Mouse (Mus musculus): ENCODE measurements at regions not wholly inside any gene's neighbourhood (a gene's known extent, or its start where the extent isn't known, plus 50 kb on each side); places are given as distances from the start of the nearest gene placed in this dataset.

- no peak for DNase-seq (ENCODE audit: low read depth)
Observed at GRCm38 (mm10) chrX:166725761-166726503, 140.4 kb upstream of the Egfl6 start.

GRCm38 (mm10) chrX:166718075-166718474, 132.6 kb upstream of the Egfl6 start:
- no peak for DNase-seq (ENCODE audit: low read depth)

- DNase-seq (ENCODE audit: low read depth) = no peak
Observed at GRCm38 (mm10) chrX:166709306-166709705, 123.8 kb upstream of the Egfl6 start.

DNA sequence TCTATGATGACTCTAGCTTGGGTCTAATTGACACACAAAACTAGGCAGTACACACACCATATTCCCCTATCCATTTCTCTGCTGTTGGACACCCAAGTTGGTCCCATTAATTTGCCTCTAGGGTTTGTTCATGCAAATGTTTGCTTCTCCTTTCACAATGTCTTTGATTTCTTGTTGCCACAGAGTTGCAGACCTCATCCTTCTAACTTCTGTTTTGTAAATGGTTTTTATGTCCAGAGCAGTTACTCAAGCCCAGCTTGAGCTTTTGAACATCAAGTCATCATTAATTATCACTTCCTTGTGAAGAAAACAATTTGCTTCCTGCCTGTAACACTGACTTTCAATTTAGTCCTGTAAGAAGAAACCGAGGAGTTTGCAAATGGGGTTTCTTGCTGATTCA, 122.6 kb upstream of the Egfl6 start:
- DNase-seq (ENCODE audit: low read depth) = no peak

GRCm38 (mm10) chrX:166707029-166707428, 121.5 kb upstream of the Egfl6 start:
- DNase-seq (ENCODE audit: low read depth) = no peak

GRCm38 (mm10) chrX:166704311-166704710, 118.8 kb upstream of the Egfl6 start:
- DNase-seq (ENCODE audit: low read depth) = no peak

DNA sequence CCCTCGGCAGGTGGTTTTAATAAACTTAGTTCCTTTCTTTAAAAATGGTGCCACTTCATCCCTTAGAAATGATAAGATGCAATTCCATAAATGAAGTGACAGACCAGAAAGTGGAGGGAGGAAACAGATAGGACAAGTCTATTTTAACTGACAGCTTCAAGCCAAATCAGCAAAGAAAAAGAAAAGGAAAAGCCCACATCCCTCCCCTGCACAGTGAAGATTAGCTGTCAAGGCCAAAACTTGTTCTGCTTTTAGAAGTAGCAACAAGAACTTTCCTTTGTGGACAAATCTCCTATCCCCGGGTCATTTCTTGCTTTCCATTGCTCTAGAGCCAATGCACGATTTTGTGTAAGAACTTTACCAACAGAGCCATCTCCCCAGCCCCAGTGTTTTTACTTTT, 108.7 kb upstream of the Egfl6 start:
- no peak for DNase-seq (ENCODE audit: low read depth)

- no peak for DNase-seq (ENCODE audit: low read depth)
Observed at GRCm38 (mm10) chrX:166688779-166689178, 103.3 kb upstream of the Egfl6 start.

DNA sequence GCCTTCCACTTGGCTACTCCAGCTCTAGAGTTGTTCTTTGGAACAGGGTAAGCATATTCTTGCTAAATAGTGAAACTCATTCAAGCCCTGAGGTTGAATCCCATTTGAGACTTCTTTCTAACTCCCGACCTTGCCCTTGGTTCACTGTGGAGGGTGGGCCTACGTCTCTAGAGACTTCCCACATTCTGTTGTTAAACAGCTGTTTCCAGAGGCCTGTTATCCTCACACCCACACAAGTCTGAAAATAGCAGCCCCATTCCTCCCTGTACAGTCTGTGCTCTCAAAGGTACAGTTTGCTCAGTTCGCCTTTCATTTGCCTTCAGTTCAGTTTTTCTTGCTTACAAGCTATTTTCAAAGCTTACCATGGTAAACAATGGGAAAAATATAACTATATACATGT, 87.9 kb upstream of the Egfl6 start:
- no peak for DNase-seq (ENCODE audit: low read depth)

GRCm38 (mm10) chrX:166672617-166673016, 87.1 kb upstream of the Egfl6 start:
- no peak for DNase-seq (ENCODE audit: low read depth)

DNA sequence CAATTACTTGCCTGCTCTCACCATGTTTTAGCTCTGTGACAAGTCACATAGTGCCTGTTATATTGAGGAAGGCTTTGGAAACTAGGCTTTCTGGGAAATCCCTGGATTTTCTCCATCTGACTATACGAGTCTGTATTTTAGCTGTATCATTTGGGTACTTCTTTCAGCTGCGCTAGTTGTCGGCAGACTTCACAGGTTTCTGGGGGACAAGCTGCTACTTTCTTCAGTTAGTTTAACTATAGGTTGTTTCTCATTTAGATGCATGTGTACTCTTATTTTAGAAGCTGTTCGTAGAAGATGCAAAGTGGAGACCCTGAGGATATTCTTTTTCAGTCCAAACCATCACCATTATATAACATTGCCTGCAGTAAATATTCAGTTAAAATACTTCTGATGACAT, 86.3 kb upstream of the Egfl6 start:
- DNase-seq (ENCODE audit: low read depth) = no peak

GRCm38 (mm10) chrX:166666304-166666703, 80.8 kb upstream of the Egfl6 start:
- no peak for DNase-seq (ENCODE audit: low read depth)

DNA sequence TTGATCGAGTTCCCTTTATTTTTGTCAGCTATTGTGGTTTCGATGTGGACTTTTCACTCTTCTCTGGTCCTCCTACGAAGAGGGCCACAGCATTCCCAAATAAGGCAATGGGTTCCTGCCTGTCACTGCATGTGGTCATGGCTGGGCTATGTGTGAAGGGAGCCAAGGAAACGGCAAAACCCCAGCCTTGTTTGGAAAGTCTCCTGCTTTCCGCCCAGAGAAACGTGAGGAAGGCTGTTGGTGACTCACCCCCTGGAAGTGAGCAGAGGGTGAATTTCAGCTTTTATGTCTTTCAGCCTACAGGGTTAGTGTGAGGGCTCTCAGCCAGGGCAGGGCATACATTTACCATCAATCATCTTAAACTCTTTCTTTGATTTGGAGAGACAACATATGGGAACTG, 76.3 kb upstream of the Egfl6 start:
- peak; percentile 34 for DNase-seq (ENCODE audit: low read depth)

GRCm38 (mm10) chrX:166661043-166661718, 75.7 kb upstream of the Egfl6 start:
- DNase-seq (ENCODE audit: low read depth) = peak; percentile 12

DNA sequence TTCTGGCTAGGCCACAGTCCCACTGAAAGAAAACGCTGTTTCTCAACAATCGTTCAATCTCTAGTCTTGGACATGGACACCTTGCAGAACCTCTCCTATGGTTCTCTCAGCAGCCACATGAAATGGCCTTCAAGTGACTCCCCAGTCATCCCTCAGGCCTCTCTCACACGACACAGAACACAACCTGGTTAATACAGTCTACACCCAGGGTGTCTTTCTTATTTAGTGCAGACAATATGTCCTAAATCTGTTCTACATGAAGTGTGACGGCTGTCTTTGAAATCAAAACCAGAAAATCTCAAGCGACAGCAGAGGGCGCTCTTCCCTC, 75.2 kb upstream of the Egfl6 start:
- DNase-seq (ENCODE audit: low read depth) = no peak

DNA sequence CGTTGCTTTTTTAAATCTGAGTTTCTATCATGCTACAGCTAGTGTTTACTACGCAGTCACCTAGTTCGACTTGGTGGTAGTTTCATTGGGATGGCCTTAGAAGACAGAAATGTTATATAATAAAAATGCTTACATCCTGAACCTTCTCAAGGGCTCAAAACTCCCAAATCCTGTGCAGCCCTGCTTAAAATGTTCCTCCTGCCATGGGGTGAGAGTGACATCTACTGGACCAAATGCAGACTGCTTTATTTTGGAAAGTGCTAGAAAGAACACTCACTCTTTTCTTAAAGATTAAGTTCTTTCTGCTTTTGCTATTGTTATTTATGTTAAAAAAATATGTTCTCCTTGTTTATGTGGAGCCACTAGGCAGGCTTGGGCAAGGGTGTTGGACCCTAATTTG, 66.9 kb upstream of the Egfl6 start:
- no peak for DNase-seq (ENCODE audit: low read depth)

- no peak for DNase-seq (ENCODE audit: low read depth)
Observed at GRCm38 (mm10) chrX:166645713-166646112, 60.2 kb upstream of the Egfl6 start.

DNA sequence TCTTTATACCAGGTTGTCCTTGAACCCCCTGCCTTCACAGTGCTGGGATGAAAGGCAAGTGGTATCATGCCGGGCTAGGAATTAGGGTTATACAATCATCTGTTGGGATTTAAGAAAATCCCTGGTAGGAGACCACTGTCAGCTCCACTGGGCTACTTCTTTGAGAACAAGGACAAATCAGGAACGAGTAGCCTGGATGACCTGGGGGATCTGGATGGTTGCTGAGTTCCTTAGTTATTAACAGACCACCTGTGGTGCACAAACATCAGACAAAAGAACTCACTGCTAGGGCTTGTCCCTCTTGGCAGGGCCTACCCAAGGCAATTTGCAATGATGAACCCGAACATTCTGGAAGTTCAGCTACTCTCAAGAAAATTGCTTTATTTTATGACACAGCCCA, 55.7 kb upstream of the Egfl6 start:
- no peak for DNase-seq (ENCODE audit: low read depth)

GRCm38 (mm10) chrX:166640258-166640657, 54.7 kb upstream of the Egfl6 start:
- no peak for DNase-seq (ENCODE audit: low read depth)
